Mouse (Mus musculus) liver, postnatal 0 days (tissue): ENCODE measurements around the gene Otx1.

Source experiments
- CTCF ChIP-seq: sonication (generic); IDR thresholded peaks from 2 replicates; pipeline ENCODE4 v1.5.1; 2016; ENCODE audit warnings: antibody characterized with exemption, low read depth
- EP300 ChIP-seq: IDR thresholded peaks from 2 replicates; pipeline ENCODE4 v1.6.1; 2016; ENCODE audit warnings: antibody characterized with exemption, low read depth, mild to moderate bottlenecking

- TF ChIP-seq CTCF = no peak
- no peak for TF ChIP-seq EP300
Observed at GRCm38 (mm10) chr11:22004331-22004841, 1.7 kb upstream of the Otx1 start.
